Mouse (Mus musculus): Measurements from ENCODE around the gene Diaph3.

Gene Diaph3

DNA sequence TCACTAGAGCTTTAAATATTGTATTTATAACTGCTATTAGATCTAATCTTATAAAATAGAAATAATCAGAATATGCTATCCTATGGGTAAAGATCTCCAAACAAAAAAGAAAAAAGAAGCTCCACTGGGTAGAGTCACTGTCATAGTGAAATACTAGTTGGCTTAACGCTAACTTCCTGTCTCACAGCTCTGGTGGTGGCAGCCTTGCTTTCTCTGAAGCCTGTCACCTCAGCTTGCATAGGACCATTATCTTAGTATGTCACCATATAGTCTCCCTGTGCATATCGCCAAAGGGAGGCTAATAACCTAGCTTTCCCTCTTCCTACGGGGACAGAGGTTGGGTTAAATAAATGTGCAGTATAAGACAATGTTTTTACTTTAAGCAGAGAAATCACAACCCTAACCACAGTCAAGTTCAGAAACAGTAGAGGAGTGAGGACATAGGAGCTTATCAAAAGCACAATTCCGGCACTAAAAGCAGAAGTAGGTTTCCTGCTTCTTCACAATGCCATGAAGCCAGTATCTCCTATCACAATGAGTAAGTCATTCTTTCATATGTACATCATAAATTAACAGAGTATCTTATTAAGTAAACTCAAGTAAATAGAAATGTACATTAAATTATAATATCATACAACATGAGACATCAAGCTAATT is 293.8 kb downstream of the Diaph3 start:
- no peak for DNase-seq (ENCODE audit: low spot score in 2 of 2)

DNA sequence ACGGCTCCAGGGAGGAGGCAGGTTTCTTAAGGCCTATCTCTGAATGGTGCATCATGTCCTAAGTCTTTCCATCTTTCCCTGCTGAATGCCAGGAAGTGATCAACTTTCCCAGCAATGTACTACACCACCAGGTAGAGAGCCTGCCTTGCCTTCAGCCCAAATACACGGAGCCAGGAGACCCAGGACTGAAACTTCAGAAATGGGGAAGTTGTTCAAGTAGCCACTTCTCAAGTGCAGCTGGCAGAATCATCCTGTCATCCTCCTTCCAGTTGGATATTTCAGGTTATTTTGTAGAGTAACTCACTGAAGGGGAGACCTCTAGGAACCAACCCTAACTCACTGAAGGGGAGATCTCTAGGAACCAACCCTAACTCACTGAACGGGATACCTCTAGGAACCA is 297.0 kb downstream of the Diaph3 start:
- DNase-seq (ENCODE audit: low spot score in 2 of 2) = no peak

- DNase-seq (ENCODE audit: low spot score in 2 of 2) = no peak
Observed at GRCm38 (mm10) chr14:86837642-86838041, 303.4 kb downstream of the Diaph3 start.

GRCm38 (mm10) chr14:86834851-86835250 is 306.2 kb downstream of the Diaph3 start:
- DNase-seq (ENCODE audit: low spot score in 2 of 2) = no peak

- DNase-seq (ENCODE audit: low spot score in 2 of 2) = no peak
Observed at GRCm38 (mm10) chr14:86834269-86834668, 306.8 kb downstream of the Diaph3 start.

- no peak for DNase-seq (ENCODE audit: low spot score in 2 of 2)
Observed at GRCm38 (mm10) chr14:86833003-86833402, 308.0 kb downstream of the Diaph3 start.

- no peak for DNase-seq (ENCODE audit: low spot score in 2 of 2)
Observed at GRCm38 (mm10) chr14:86816246-86816645, 324.8 kb downstream of the Diaph3 start.

DNA sequence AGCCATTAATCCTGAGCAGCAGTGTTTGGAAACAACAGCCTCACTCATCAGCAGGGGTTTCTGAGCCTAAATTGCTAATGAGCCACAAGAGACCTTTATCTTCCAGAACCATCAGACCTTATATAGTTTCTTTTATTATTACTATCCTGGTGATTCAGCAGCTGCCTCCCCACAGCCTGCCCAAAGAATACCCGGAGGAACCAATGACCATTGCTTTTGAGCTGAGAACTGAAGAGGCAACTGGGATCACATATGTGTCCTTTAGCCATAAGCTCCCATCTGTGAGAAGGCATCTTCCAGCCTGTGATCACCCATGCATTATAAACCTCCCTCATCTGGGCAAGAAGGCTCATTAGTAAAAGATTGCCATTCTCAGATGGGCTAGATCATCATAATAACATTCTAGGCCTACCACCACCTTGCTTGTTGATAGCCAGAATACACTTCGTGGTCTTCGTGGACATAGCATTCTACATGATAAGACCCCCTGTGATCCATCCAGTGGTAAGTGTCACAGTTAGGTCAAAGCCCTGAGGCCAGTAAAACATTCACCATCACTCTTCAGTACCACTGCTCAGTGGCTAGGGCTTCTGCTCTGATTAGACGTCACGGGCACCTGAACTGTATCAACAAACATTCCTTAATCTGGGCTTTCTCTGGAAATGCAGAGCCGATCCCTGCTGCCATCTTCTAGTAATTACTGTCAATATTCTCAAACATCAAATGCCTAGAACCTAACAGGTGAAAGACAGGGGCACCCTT is 352.0 kb downstream of the Diaph3 start:
- no peak for DNase-seq (ENCODE audit: low spot score in 2 of 2)

DNA sequence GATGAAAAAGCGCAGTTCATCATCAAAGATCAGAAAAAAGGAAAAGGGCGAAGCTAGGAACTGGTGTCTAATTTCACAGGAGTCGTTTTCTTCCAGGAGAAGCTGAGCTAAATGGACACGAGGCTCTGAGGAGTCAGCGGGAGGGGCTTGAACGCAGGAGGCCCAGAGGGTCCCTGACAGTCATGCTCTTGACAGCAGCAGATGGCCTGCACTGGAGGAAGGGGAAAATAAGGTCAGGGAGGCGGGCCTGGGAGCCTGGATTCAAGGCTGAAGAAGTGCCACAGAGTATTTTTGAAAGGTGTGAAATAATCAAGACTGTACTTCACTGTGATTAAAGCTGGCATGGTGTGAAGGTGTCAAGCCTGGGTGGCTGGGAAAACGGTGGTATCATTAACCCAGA is 354.2 kb downstream of the Diaph3 start:
- DNase-seq (ENCODE audit: low spot score in 2 of 2) = no peak

GRCm38 (mm10) chr14:86781553-86782273 is 359.3 kb downstream of the Diaph3 start:
- DNase-seq (ENCODE audit: low spot score in 2 of 2) = peak in 1 of 2 experiments; percentile 46

GRCm38 (mm10) chr14:86773311-86773710 is 367.7 kb downstream of the Diaph3 start:
- no peak for DNase-seq (ENCODE audit: low spot score in 2 of 2)

DNA sequence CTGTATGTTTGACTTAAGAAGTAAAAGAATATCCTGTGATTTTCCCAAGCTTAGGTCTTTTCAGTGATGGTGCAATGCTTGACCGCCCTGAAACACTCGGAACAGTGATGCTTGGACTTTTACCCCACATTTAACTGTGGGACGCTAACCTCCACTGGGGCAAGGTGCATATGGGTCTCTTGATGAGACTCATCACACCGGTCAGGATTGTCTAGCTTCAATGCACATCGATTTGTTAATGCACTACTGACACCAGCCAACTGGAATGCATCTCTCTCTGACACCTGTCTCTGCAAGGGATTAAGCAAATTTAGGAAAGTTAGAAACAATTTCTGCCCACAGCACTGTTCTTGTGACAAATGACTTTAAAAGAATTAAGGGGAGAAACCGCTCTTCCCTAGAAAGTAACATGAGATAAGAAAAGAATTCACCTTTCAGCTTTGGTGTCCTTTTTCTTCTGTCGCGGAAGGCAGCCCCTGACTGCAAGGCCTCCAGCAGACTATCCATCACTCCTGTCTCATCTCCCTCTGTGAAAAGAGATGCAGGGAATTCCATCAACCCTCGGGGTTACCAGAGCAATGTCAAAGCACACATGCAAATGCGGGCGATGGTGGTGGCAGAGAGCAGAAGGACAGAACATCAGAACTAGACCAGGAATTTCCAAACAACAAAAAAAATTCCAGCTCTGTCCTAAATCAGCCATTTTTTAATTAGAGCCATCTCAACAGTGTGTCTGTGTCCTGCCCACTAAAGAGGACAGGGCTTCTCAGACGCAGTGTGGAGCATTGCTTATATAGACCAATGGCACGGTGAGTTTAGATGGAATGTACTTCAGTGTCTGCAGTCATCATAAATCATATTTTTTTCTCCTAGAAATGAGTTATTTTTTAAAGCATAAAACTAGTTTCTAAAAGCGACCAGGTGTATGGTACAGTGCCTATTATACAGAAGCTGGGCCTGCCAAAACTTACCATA is 368.6 kb downstream of the Diaph3 start:
- no peak for DNase-seq (ENCODE audit: low spot score in 2 of 2)

- no peak for DNase-seq (ENCODE audit: low spot score in 2 of 2)
Observed at GRCm38 (mm10) chr14:86764286-86764685, 376.7 kb downstream of the Diaph3 start.

DNA sequence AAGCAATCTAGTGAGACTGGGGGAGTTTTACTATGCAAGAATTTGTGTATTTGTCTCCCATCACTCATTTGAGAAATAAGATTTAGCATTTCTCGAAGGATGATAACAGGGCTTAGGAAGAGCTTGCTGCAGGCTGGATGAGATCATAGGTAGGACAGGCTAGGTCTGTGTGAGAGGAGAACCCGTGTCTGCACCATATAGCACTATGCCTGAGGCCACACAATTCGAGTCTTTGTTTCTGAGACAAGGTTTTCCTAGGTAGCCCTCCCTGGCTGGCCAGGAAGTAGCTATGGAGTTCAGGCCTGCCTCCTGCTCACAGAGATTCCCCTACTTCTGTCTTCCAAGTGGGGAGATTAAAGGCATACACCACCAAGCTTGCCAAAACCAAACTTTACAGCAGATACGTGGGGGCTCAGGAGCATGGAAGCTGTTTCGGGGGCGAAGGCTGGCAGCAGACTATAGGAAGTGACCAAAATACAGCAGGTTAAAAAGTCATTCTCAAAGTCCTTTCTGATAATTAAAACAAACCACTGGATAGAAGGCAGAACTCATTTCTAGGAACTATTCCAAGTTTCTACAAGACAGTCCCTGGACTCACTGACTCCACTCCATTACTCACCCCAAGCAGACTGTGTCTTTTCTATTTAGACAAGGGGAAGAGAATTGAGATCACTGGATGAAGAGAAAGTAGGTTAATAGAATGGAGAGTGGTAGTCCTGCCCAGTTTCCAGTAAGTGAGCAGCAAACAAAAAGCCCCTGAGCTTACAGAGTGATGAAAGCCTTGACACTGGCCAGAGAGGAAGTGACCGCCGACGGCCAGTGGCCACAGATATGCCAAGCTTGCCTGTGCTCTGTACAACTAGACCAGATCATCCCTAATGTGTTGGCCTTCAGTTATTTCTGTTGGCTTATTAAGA is 383.2 kb downstream of the Diaph3 start:
- DNase-seq (ENCODE audit: low spot score in 2 of 2) = no peak

DNA sequence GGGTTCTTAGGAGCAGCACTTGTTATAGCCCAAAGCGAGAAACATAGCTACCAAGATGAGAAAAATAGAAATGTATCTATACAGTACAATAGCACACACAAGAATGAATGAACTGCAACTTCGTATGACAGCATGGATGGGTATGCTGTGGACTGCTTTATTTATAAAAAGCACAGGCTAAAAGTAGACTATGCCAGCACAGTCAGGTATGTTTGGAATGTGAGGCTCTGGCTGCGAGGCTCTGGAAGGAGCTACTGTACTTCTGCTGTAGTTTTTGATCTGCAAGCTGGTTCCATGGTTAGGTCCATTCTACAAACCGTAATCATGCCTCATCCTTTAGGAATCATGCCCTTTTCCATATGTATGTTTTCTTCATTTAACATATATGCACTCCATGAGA is 383.9 kb downstream of the Diaph3 start:
- DNase-seq (ENCODE audit: low spot score in 2 of 2) = no peak

- no peak for DNase-seq (ENCODE audit: low spot score in 2 of 2)
Observed at GRCm38 (mm10) chr14:86750351-86750750, 390.7 kb downstream of the Diaph3 start.

DNA sequence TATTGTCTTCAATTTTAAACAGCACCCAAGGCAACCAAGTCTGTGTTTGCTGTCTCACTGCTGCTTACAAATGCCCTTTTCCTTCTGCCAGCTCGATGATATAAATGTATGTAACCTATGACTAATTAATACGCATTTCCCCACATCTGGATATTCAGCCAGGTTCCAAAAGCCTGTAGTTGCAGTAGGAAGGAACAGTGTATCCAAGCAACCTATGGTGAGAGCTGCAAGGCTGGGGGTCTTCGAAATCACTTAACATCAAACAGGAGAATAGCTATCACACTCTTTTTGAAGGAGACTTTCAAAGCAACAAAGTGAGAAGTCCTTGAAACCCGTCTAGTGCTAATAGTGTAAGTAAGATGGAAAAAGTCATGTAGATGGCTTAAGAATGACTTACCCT is 391.6 kb downstream of the Diaph3 start:
- no peak for DNase-seq (ENCODE audit: low spot score in 2 of 2)

DNA sequence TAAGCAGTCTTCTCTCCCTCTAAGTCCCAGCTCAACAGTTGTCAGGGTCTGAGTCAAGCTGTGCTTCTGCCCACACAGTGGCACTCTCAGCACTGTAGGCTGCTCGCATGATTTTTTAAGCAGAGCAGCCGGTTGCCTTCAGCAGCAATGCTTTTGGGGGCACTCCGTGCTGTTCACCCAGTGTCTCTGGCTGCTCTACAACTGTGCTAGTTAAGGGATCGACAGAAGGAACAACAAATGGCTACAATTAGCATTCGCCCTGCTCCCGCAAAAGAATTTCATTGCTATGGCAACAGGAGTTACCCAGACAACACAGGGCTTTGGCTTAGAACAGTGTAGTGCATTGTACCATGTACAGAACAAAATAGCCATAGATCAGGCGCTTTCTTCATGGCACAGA is 392.2 kb downstream of the Diaph3 start:
- DNase-seq (ENCODE audit: low spot score in 2 of 2) = no peak

DNA sequence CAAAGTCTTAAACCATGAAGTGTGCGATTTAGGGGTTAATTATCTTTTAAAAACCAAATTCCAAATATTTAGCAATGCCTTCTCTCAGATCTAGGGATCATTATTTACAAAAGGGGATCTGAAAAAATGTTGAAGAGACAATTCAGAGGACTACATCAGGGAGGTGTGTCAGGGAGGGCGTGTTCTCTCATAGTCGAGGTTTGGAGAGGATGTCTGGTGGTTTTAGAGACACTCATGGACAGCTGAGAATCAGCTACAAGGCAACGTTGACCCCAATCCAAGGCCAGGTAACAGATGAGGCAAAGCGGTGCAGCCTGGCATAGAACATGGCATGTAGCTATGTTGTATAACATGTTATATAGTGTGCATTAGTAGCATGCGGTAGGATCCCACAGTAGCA is 396.5 kb downstream of the Diaph3 start:
- no peak for DNase-seq (ENCODE audit: low spot score in 2 of 2)

DNA sequence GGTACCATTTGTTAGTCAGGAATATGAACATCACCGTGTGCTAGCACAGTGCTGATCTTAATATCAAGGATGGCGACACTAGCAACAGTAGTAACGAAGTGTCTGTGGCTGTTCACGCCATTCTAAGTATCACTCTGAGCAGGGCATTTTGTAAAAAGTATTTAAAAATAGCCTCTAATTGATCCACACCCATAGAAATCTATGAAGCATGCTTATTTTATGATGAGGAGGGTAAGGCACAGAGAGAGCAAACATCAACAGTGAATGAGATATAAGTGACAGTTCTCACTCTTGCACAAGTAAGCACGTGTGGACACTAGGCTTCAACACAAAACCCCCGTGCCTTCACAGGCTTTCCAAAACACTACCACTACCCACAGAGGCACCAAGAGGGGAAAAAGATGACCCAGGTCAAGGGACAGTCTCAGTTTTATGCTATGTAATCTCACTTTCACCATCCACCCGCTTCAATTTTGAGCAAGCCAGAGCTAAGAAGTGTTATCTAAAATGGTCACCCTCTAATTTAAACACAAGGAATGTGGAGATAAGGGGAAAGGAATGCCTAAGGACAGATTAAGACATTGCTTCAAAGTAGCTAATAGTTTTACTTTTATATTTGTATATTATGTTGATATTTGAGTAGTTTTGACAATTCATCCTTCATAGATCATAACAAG is 399.0 kb downstream of the Diaph3 start:
- no peak for DNase-seq (ENCODE audit: low spot score in 2 of 2)

Data from thymus, postnatal 10 days (tissue).